Mouse (Mus musculus) Patski (cell line): ENCODE results near the gene Myo10. TPM values are rescaled to one million over a fixed set of nuclear protein-coding genes. Genes with fewer than 3 reads are reported as not detected.

ENCODE experiments used
- ATAC-seq: fragments of 100-300 bp; one replicate; pipeline ENCODE4 v1.8.0; 2021
- CTCF ChIA-PET: fragments of 350-600 bp; sonication (Branson Sonifier 250); formaldehyde crosslinking; loops from one replicate; lab custom pipeline; 2022; ENCODE audit warnings: inconsistent platforms; lab: Charles Lee
- POLR2A ChIA-PET: fragments of 350-600 bp; sonication (Branson Sonifier 250); formaldehyde crosslinking; loops from one replicate; lab custom pipeline; 2022; ENCODE audit warnings: antibody characterized with exemption, inconsistent platforms; lab: Charles Lee
- DNase-seq: peaks from one replicate; pipeline ENCODE4 v3.0.0-alpha.2; 2011; ENCODE audit warnings: low read depth, low spot score
- H3K27me3 ChIP-seq: fragments of 371-371 bp; one replicate; pipeline ENCODE4 v1.5.1; 2021
- CTCF ChIP-seq: fragments of 100-300 bp; IDR thresholded peaks from one replicate; pipeline ENCODE4 v1.5.1; 2021
- in situ Hi-C: fragments of 300-500 bp; cut with MboI; formaldehyde crosslinking; loops from 3 replicates; pipeline ENCODE4 v1.11.1; 2018; ENCODE audit warnings: low pct_unique_long_range_greater_than_20kb, mixed read lengths
- polyA plus RNA-seq: library from polyadenylated mRNA; unstranded; gene quantifications from one replicate; pipeline ENCODE4 v1.2.3, GENCODE M21; 2021

Myo10 gene
- polyA plus RNA-seq, 1 experiment from 2014 or later = 30.3 TPM

DNA sequence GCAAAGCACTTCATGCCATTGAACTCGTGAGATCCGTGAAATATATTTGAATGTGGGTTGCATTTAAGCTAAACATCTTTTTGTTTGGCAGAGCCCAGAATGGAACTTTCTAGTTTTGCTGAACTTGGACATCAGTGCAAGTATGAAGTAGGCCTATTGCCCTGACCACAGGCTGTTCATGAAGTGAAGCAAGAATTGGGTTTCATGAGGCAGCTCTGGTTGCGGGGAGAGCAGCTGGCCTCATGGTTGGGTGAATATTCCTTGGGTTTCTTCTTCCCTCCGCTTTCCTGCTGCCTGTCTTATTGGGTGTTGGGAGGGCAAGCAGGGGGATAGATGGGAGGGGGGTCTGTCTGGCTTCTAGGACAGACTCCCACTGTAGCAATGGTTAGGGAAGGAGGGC is 23.5 kb downstream of the Myo10 start:
- CTCF ChIA-PET = no interaction called here
- in situ Hi-C loops = loop anchor here (25.0 kb wide), 1 partner anchor 316 kb away; no protein-coding TSS in a partner anchor
- ATAC-seq = peak; percentile 55
- no peaks in the 10 kb centered on the region for H3K27me3 ChIP-seq
- TF ChIP-seq CTCF = no peak
- no peak for DNase-seq
- POLR2A ChIA-PET = no interaction called here

DNA sequence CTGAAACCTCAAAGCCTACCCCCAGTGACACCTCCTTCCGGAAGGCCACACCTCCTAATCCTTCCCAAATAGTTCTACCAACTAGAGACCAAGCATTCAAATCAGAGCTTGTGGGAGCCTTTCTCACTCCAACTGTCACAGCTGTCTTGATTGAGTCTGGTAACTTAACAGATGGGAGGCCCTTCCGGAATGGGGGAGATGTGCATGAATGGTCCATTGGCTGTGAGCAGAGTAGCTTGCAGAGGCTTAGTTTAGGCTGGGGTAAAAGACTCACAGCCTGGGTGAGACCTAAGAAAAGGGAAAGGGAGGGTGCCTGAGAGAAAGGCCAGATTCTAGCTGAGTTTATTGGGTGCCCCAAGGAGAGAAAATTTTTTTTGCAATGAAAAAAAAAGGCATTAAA is 26.0 kb downstream of the Myo10 start:
- TF ChIP-seq CTCF = no peak
- no peak for ATAC-seq
- in situ Hi-C loops = loop anchor here (25.0 kb wide), 1 partner anchor 314 kb away; no protein-coding TSS in a partner anchor
- DNase-seq = no peak
- no peaks in the 10 kb centered on the region for H3K27me3 ChIP-seq
- ChIA-PET POLR2A (no interaction called here), CTCF (no interaction called here)

DNA sequence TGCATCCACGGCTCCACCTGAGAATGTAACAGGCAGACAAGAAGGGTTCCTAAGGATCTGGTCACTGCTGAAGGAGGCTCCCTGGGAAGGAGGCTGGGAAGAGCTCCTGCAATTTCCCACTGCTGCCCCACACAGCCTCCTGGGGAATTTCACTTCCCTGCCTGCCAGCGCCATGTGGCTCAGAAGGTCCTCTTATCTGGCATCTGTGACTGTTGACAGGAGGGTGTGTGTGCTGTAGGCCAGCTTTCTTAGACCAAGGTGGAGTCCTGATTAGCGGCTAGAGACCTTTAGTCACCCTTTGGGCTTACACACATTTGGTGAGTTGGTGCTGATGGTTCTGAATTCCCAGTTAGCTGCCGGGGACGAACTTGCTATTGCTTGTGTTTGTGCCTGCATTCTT is 28.0 kb downstream of the Myo10 start:
- DNase-seq = no peak
- no peak for ATAC-seq
- ChIA-PET POLR2A (no interaction called here), CTCF (no interaction called here)
- H3K27me3 ChIP-seq = no peaks in the 10 kb centered on the region
- in situ Hi-C loops = no loop called here
- no peak for TF ChIP-seq CTCF

DNA sequence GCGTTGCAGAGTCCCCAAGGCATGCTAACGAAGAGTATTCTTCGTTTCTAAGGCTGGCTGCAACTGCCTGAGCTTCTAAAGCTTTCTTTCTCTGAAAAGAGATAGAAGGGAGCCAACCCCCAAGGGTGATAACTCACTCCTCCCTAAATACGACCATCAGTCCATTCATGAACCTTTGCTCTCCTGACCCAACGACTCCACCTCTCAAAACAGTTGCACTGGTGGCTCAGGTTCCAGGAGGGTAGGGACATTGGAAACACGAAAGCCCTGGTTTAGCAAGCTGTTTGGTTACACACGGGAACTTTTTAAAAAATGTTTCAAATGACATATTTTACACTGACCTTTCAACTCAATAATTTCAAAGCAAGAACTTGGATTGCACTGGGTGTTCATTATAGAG is 29.5 kb downstream of the Myo10 start:
- H3K27me3 ChIP-seq = no peaks in the 10 kb centered on the region
- no peak for TF ChIP-seq CTCF
- ChIA-PET CTCF (interaction anchor here (0.8 to 1.4 kb wide), 2 partner anchors 20 to 59 kb away, joined by 3 to 6 read pairs; no protein-coding TSS in a partner anchor), POLR2A (no interaction called here)
- in situ Hi-C loops = no loop called here
- DNase-seq (no peak), ATAC-seq (no peak)

DNA sequence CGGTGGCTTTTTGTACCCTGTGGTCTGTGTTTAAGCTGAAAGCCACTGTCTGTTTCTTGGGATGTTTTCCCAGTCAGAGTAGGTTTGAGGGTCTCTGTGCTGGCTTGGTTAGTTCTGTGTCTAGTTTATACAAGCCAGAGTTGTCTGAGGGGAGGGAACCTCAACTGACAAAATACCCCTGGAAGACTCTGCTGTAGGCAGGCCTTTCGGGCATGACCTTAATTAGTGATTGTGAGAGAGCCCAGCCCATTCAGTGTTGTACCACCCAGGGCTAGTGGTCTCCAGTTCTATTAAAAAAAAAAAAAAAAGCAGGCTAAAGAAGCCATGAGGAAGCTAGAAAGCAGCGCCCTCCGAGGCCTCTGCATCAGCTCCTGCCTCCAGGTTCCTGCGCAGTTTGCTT is 30.0 kb downstream of the Myo10 start:
- ChIA-PET CTCF (interaction anchor here (0.8 to 1.4 kb wide), 2 partner anchors 19 to 59 kb away, joined by 3 to 6 read pairs; no protein-coding TSS in a partner anchor), POLR2A (interaction anchor here (0.6 to 1.1 kb wide), 2 partner anchors 10 to 34 kb away, joined by 3 read pairs; no protein-coding TSS in a partner anchor)
- DNase-seq (no peak), ATAC-seq (no peak)
- in situ Hi-C loops = no loop called here
- no peaks in the 10 kb centered on the region for H3K27me3 ChIP-seq
- no peak for TF ChIP-seq CTCF

DNA sequence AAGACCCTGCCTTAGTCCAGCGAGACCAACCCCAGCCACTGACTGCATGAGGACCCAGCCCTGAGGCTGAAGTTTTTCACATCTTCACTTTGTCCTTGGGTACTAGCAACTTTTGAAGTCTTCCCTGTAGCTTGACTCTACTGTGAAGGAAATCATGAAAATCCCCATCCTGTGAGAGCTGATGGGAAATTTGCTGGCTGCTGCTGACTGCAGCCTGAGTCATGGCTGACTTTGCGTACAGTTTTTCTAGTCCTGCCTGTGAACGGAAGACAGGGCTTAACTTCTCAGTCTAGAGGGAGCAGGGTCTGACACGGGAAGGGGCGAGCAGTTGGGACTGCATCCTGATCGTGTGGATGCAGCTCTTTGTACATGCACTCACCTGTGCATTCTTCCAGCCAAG is 30.6 kb downstream of the Myo10 start:
- POLR2A ChIA-PET = interaction anchor here (1.1 kb wide), 1 partner anchor 10 kb away, joined by 3 read pairs; no protein-coding TSS in a partner anchor
- no peaks in the 10 kb centered on the region for H3K27me3 ChIP-seq
- peak; percentile 60 for DNase-seq
- TF ChIP-seq CTCF = no peak
- in situ Hi-C loops = no loop called here
- CTCF ChIA-PET = interaction anchor here (0.9 to 1.4 kb wide), 5 partner anchors 15 to 55 kb away, joined by 3 to 6 read pairs (median 3); no protein-coding TSS in a partner anchor
- peak; percentile 32 for ATAC-seq

DNA sequence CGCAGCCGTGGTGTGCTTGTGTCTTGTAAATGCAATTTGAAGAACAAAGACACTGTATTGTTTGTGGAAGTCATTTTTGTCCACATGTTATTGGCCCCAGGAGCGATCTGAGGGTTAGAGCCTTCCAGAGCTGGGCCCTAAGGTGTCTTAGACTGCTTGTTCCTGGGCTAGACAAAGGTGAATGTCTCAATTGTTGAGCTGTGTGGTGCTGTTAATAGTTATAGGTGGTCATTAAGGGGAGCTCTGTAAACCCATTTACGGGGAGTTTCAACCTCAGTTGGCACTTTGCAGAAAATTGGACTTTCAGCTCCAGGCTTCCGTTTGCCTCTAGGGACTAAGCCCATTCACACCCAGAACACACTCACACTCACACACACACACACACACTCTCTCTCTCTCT is 31.4 kb downstream of the Myo10 start:
- in situ Hi-C loops = no loop called here
- DNase-seq (no peak), ATAC-seq (no peak)
- ChIA-PET CTCF (interaction anchor here (0.8 to 1.1 kb wide), 5 partner anchors 11 to 54 kb away, joined by 3 to 4 read pairs (median 3); no protein-coding TSS in a partner anchor), POLR2A (interaction anchor here (1.1 kb wide), 1 partner anchor 11 kb away, joined by 3 read pairs; no protein-coding TSS in a partner anchor)
- no peaks in the 10 kb centered on the region for H3K27me3 ChIP-seq
- TF ChIP-seq CTCF = no peak

DNA sequence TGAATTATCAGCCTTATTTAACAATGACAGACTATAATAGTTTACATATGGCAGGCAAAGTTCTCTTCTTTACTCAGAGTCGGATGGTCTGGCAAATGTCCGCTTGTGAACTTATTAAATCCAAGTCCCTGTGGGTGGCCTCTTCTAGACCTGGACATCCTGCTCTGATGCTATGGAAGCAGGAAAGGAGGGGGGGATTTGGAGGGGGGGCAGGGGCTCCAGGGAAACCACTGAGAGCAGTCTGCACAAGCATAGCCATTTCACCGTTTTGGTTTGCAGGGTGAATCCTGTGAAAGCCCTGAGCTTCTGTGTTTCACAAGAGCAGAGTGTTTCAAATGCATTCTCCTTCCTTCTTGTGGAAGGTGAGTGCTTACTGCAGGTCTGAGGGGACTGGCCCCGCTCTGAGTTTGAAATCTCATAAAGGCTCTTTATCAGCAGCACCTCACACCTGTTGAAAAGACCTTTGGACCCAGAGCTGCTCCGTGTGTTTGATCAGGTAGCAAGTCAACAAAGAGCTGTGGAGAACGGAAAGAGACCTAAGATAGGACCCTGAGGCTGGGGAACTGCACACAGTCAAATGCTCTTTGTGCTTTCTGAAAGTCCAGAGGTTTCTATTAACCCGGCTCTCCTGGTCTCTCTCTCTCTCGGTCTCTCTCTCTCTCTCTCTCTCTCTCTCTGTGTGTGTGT is 40.7 kb downstream of the Myo10 start:
- in situ Hi-C loops = no loop called here

DNA sequence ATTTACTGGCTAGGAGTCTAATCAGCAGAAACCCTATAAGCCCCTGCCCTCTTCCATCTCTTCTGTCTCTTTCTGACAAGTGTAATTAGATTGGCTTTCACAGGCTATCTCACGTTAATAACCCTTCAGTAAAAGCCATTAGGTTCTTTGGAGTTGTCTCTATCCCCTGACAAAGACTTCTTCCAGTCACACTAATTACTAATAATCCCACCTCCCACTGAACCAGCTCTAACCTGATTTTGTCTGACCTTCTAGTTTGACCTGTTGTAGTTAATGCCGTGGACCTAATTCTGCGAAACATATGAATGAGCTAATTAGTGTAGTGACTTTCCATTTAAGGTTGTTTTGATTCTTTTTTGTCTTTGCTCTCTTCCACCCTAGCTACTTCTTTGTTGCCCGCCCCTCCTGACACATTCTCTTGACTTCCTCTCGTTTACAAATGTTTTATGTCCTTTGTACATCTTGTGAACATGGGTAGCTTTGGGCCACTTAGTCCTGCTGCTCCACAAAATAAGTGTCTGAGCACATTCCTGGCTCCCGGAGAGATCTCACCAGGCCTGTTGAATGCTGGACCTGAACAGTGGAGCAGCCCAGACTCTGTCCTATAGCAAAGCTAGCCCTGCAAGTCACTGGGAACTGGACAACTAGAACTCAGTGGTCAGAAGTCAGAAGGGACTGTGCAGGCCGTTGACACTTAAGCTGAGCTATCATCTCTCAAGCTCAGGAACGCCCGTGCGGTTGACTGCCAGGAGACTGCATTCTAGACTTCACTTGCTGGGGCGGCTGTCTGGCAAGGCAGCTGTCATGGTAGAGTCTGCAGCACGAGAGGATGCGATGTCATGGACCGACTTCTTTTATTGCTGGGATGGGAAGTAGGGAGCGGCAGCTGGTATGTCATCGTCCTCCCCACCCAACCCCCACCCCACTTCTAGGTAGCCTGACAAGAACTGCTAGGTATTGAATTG is 47.2 kb downstream of the Myo10 start:
- no peak for DNase-seq
- in situ Hi-C loops = no loop called here
- no peak for ATAC-seq
- ChIA-PET POLR2A (interaction anchor here (0.9 kb wide), 1 partner anchor 9 kb away, joined by 3 read pairs; no protein-coding TSS in a partner anchor), CTCF (interaction anchor here (0.9 to 2.1 kb wide), 6 partner anchors 10 to 49 kb away, joined by 3 to 7 read pairs (median 4); no protein-coding TSS in a partner anchor)
- no peak for TF ChIP-seq CTCF
- no peaks in the 10 kb centered on the region for H3K27me3 ChIP-seq

More for the DNA sequence above, 40.7 kb downstream of the Myo10 start:
- H3K27me3 ChIP-seq = no peaks in the 10 kb centered on the region
- DNase-seq = no peak
- no peak for ATAC-seq
- ChIA-PET POLR2A (interaction anchor here (0.6 kb wide), 1 partner anchor 9 kb away, joined by 4 read pairs; no protein-coding TSS in a partner anchor), CTCF (no interaction called here)
- no peak for TF ChIP-seq CTCF
